Mouse (Mus musculus) cerebellum, adult 18-20 months (tissue): ENCODE data around the gene Sec14l1.
A peak's percentile ranks its signal among the peaks of the same experiment; 100 is the strongest.

ENCODE experiments used
- DNase-seq, 2 experiments: peaks; one replicate each; pipeline ENCODE4 v3.0.0; 2021

The Sec14l1 gene

GRCm38 (mm10) chr11:117130888-117131287 is 15.9 kb downstream of the Sec14l1 start:
- peak in 1 of 2 experiments; percentile 58 for DNase-seq

GRCm38 (mm10) chr11:117131450-117131849 is 16.5 kb downstream of the Sec14l1 start:
- DNase-seq: no peak

DNA sequence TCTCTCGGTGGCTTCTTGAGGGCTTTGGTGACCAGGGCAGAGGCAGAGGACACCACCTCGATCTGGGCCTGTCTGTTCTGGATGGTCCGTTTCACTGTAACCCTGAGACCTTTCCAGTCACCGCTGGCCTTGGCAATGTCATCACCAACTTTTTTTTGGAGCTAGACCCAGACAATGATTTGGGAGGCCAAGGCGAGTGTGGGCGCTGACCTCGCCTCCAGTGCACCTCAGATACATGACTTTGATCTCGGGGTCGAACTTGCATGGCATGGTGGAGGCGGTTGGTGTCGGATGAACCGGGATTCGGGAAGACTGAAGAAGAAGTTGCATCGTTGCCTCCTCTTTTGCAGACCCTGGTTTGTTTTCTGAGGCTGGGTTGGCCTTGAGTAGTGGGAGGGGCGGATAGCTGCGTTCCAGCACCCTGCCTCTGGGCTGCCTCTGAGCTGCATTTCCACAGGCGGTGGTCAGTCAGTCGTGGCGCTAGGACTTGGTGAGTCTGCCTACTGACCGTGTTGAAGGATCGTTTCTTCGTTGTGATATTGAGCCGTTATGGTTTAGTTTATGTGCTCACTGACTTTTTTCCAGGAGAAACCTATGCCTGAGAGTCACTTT is 19.9 kb downstream of the Sec14l1 start:
- no peak for DNase-seq

DNA sequence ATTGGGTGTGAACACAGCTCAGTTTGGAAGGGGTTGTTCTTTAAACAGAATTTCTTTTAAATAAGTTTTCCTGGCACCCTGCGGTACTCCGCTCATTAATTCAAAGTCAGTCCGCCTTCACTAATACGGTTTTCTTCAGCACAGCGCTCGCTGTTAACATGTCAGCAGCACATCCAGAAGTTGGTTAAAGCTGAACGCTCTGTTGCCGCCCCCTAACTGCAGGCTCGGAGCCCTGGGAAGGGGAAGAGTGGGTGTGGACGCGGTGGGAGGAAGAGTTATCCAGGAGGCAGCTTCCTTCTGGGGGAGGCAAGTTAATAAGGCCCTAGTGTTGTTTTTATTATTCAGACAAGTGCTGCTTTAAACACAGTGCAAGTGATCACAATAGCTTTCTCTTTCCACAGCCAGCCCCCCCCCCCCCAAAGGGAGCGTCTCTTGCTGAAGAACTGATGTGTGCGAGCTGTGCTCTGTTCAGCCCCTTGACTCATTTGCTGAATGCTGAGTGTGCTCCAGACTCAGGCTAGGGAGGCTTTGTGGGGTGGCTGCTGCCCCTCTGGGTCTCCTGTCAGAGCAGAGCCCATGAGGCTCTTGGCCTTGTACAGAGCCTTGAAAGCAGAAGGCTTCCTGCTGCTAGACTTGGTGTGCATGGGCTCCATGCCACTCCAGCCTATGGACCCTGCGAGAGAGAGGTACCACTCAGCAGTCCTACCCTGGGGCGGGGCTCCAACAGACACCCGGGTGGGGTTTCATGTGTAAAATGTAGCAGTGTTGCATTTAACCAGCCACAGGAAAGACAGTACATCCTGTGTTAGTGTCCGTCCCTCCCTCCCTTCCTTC is 20.7 kb downstream of the Sec14l1 start:
- DNase-seq: no peak

DNA sequence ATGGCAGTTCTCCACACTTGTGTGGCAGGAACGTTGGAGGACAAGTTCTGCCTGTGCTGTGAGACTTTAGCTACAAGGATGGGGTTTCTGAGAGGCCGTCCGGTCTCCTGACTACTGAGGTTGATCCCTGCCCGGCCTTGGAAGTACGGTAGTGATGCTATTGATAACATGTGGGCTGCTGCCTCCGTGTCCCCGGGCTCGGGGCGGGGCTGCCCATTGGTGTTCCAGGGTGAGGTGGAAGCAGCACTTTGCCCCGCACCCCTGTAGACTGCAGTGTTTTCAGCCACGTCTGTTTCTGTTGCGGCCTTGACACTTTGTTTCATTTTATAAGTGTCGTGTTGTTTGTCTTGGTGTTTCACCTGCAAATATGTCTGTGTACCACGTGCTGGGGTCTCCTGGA is 21.9 kb downstream of the Sec14l1 start:
- DNase-seq: no peak

DNA sequence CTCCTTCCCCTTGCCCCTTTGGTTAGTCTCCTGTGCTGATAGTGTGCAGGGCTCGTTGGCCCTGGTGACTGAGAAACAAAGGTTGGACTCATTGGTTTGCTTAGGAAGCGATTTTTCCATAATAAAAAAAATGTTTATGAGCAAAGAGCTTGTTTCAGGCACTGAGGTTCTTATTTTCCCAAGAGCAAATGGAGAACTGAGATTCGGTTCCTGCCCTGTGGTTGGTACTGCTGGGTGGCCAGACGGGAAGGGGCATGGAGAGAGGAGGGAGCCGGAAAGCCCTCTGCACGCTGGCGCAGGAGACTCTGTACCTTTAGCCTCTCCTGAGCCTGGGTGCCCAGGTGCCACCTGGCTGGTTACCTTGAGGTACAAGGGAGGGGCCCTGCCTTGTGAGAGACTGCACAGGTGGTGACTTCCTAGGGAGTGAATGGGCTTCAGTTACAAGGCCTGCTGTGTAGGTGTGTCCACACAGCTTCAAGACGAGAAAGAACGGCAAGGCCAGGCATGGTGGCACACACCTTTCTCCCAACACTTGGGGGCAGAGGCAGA is 23.3 kb downstream of the Sec14l1 start:
- no peak for DNase-seq

DNA sequence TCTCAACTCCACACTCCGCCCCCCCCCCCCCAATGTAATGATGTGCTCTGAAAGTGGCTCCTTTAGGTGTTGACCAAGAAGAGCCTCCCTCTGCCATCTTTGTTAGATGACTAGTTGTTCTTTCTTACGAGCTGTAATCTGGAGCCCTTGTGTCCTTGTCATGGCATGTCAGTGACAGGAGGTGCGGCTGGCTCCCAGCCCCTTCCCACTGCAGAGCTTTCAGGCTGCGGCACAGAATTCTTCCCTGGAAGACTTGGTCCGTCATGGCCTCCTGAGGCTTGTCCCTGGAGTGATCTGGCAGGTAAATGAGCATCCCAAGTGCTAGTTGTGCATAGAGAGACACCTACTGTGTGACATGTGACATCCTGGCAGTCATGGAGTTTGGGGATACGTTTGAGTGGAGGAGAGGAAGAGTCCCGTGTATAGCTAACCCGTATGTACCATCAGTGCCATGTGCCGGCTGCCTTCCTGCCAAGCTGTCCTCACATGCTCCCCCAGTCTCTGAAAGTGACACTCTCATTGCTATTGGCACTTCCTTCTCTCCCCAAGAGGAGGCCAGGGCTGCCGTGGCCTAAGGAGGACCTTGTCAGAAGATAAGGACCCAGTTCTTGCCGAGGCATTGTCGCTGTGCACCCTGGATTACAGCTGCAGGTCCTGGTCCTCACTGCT is 24.0 kb downstream of the Sec14l1 start:
- peak in 1 of 2 experiments; percentile 61 for DNase-seq

- no peak for DNase-seq
These were observed 26.5 kb downstream of the Sec14l1 start for GRCm38 (mm10) chr11:117141376-117142001.

- no peak for DNase-seq
These were observed 27.5 kb downstream of the Sec14l1 start for GRCm38 (mm10) chr11:117142507-117142906.

DNA sequence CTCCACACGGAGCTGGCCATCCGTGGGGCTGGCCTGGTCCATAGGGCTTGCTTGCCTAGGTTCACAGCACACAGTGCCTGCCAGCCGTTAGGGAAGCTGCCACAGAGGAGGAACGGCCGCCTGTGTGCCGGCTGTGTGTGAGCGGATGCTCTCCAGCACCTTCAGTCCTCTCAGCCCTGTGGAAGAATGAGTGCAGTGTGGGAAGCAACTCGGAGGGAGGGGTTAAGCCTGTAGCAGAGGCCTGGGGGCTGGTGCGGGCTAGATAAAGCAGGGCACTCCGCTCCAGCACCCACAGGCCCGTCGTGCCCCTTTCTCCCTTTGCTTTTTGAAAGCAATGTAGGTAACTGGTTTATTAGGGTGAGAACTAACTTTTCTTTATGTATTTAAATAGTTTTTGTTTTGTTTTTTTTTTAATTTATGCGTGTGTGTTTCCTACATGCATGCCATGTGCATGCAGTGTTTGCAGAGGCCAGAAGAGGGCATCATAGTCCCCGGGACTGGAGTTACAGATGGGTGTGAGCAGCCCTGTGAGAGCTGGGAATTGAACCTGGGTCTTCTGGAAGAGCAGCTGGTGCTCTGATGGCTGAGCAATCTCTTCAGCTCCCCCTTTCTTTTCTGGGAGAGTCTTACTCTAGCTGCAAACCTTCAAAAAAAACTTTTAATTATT is 30.6 kb downstream of the Sec14l1 start:
- no peak for DNase-seq

GRCm38 (mm10) chr11:117146118-117146506 is 31.1 kb downstream of the Sec14l1 start:
- DNase-seq: no peak

GRCm38 (mm10) chr11:117146776-117147536 is 32.0 kb downstream of the Sec14l1 start:
- peak in 1 of 2 experiments; percentile 70 for DNase-seq

- no peak for DNase-seq
These were observed 34.1 kb downstream of the Sec14l1 start for GRCm38 (mm10) chr11:117148893-117149685.

DNA sequence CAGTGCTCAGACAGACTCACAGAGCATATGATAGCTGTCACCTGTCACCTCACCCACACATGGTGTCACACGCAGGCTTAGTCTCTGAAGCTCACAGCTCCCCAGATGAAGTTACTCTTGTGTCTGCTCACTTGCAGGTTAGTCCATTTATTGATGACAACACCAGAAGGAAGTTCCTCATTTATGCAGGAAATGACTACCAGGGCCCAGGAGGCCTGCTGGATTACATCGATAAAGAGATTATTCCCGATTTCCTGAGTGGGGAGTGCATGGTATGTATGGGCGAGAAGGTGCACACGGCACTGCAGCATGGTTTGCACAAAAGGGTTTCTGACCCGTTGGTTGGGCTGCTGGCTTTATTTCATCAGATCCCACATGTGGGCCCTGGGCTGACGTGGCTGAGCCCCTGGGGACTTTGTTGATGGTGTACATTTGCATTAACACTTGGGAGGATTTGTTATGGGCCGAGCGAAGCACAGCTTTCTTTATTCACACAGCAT is 35.5 kb downstream of the Sec14l1 start:
- no peak for DNase-seq

DNA sequence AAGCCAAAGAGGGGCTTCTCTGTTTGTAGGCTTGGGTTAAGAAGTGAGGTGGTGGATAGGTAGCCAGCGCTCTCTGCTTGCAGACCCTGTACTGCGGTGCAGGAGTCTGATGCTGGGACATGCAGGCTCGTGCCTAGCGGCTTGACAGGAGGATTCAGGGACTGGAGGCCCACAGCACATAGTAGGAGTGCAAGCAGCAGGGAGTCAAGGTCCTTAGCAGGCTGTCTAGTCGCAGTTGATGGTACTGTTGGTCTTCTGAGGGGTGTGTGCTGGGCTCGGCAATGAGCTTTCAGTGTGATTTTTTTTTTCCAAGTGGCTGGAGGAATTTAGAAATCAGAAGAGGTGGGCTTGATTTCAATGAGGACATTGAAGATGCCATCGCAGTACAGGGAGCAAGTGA is 36.5 kb downstream of the Sec14l1 start:
- no peak for DNase-seq

GRCm38 (mm10) chr11:117152541-117152940 is 37.6 kb downstream of the Sec14l1 start:
- no peak for DNase-seq

DNA sequence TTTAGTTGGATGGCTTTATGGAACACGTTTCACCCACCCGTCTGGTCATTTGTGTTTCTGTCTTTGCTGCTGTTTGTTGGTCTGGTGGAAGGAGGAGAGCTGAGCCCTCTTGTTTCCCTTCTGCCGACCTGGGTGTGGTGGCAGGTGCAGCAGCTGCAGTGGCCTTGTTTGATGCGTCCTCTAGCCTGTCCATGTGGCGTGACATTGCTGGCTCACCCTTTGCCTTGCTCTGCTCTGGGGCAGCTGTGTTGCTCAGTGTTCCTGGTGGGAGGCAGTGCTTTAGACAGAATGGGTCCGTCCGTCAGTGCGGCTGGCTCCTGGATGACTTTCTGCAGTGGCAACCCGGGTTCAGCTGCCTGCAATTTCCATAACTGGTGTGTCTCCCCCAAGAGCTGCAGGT is 38.6 kb downstream of the Sec14l1 start:
- DNase-seq: no peak

DNA sequence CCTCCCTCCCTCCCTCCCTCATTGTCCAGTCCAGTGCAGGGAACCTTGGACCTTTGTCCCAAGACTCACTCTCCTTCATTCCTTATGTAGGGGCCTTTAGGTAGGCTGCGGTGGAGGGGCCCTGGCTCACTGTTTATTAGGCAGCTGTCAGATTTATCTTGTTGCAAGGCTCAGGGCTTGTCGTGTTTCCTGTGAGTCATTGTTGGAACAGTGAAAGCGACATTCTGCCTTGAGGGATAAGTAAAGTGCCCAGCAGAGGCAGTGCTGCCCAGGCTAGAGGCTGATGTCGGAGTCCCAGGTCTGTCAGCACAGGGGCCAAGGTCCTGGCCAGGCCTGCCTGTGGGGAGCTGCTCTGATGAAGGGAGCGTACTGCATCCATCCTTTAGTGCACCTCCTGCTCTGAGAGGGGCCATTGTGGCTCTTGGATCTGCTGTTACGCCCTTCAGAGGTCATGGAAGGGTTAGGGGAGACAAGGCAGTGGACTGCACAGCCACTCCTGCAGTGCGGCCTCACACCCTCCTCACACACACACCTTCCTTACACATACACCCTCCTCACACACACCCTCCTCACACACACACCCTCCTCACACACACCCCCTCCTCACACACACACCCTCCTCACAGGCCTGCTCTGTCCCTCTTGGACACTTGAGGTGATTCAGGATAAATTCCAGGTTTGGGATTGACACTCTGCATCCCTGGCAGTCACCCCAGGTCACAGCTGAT is 39.3 kb downstream of the Sec14l1 start:
- peak in 1 of 2 experiments; percentile 58 for DNase-seq

- no peak for DNase-seq
These were observed 41.8 kb downstream of the Sec14l1 start for GRCm38 (mm10) chr11:117156725-117157124.

DNA sequence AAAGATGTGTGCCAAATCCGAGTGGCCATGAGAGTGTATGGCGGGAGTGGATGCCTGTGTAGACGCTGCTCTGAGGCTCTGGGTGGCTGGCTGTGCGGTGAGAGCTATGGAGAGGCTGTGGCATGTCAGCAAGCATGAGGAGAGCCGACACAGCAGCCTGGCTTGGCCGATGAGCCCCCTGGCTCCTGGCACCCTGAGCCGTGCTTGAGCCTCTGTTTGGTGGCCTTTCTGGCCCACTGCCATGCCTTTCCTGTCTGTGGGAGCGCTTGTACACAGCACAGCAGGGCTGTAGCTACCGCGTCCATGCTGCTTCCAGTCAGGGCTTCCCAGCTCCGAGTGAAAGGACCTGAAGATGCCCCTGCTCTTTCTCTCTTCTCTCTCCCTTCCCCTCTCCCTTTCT is 43.4 kb downstream of the Sec14l1 start:
- peak; percentile 60 to 65 for DNase-seq
